In the genomic region with DNA sequence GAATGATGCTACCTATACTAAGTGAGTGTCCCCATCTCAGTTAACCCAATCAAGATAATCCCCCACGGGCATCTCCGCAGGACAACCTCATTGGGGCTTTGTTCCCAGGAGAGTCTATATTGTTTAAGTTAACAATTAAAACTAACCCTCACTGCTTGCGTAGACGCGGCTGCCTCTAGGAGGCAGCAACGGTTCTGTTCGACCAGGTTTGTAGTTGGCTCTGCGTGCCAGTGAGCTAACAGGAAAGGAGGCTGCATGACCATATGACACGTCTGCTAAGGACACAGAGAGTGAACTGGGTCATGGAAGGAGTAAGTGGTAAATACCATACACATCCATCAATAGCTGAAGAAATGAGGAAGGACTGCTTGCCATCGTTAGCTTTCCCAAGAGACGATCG, we compare ENCODE assay signal across 20 mouse cellular contexts.
DNase-seq lines count a peak whose midpoint lies in the region; ATAC-seq and TF ChIP-seq lines count a peak whose summit lies in the region.
"Had no signal": no experiment of that assay in that cellular context is flagged by ENCODE, and none has a peak within 500 bp of the region (broad histone marks: within the 10 kb centered on the region; RNA-seq: fewer than 3 reads in every experiment).

No protein-coding gene starts in this region.

- H3K4me2 ChIP-seq in forebrain, embryonic 11.5 days (ENCODE audit: low read depth, low read length, severe bottlenecking), result no peak overlapping the region
- H3K4me2 ChIP-seq in forebrain, embryonic 12.5 days, result no peak overlapping the region
- no peak overlapping the region for H3K4me2 ChIP-seq in kidney, postnatal 0 days (ENCODE audit: low read length)
- H3K4me2 ChIP-seq: hindbrain, embryonic 15.5 days; liver, embryonic 15.5 days; midbrain, embryonic 15.5 days; stomach, embryonic 15.5 days had no signal

- no peak for ATAC-seq in forebrain, embryonic 11.5 days (replicated peaks; ENCODE audit: low FRiP score)
- no peak for ATAC-seq in forebrain, embryonic 12.5 days (ENCODE audit: low FRiP score)
- no peak for ATAC-seq in kidney, postnatal 0 days (replicated peaks; ENCODE audit: low FRiP score, low read depth)
- ATAC-seq: midbrain, embryonic 15.5 days had no signal

- no peaks in the 10 kb centered on the region for H3K27me3 ChIP-seq in forebrain, embryonic 11.5 days (ENCODE audit: control insufficient read depth, insufficient read depth, low read length)
- H3K27me3 ChIP-seq in forebrain, embryonic 12.5 days, result 0 out of 2 replicates have a peak, but pooled peaks cover 3% of the 10 kb centered on the region
- no peaks in the 10 kb centered on the region for H3K27me3 ChIP-seq in kidney, postnatal 0 days (ENCODE audit: insufficient read depth, low read length)
- H3K27me3 ChIP-seq: hindbrain, embryonic 15.5 days; liver, embryonic 15.5 days; midbrain, embryonic 15.5 days; stomach, embryonic 15.5 days had no signal

- H3K4me1 ChIP-seq in forebrain, embryonic 11.5 days (replicated peaks; ENCODE audit: control insufficient read depth, insufficient read depth, low read length), result 0 out of 2 replicates have a peak, but pooled peaks cover under 1% of the 10 kb centered on the region
- no peaks in the 10 kb centered on the region for H3K4me1 ChIP-seq in forebrain, embryonic 12.5 days
- H3K4me1 ChIP-seq in kidney, postnatal 0 days (replicated peaks; ENCODE audit: insufficient read depth, low read length), result peaks cover 4% of the 10 kb centered on the region; the same call in 1 of the 2 replicates
- H3K4me1 ChIP-seq: hindbrain, embryonic 15.5 days; liver, embryonic 15.5 days; midbrain, embryonic 15.5 days had no signal

- H3K36me3 ChIP-seq in forebrain, embryonic 11.5 days (ENCODE audit: control insufficient read depth, insufficient read depth, low read length), result no peaks in the 10 kb centered on the region
- H3K36me3 ChIP-seq in forebrain, embryonic 12.5 days (replicated peaks), result no peaks in the 10 kb centered on the region
- H3K36me3 ChIP-seq in kidney, postnatal 0 days (ENCODE audit: insufficient read depth, low read length), result no peaks in the 10 kb centered on the region
- H3K36me3 ChIP-seq: forebrain, embryonic 10.5 days; hindbrain, embryonic 15.5 days; liver, embryonic 15.5 days; midbrain, embryonic 15.5 days; stomach, embryonic 15.5 days had no signal

- peak; percentile 48 for DNase-seq in forebrain, embryonic 11.5 days (ENCODE audit: low spot score)
- DNase-seq in kidney, postnatal 0 days (ENCODE audit: low spot score), result no peak
- no peak for DNase-seq in kidney, adult 9 months
- DNase-seq in 416B (ENCODE audit: low read depth), result peak; percentile 24
- DNase-seq in ZHBTc4 (ENCODE audit: low read depth, low spot score), result peak; percentile 60
- DNase-seq in left cerebral cortex, postnatal 14 days (ENCODE audit: low spot score in 2 of 2), result no peak
- DNase-seq in testis, postnatal 10 days (ENCODE audit: low spot score), result no peak
- DNase-seq: B cell, adult 2 months; cerebellum, adult 11-12 months; heart, postnatal 14 days; kidney, postnatal 10 days; layer of hippocampus, adult 9-11 months; right cerebral cortex, adult 18-20 months; thymus, postnatal 25 days had no signal

- H3K27ac ChIP-seq in forebrain, embryonic 11.5 days (ENCODE audit: low read depth, low read length), result no peak overlapping the region
- no peak overlapping the region for H3K27ac ChIP-seq in forebrain, embryonic 12.5 days
- no peak overlapping the region for H3K27ac ChIP-seq in kidney, postnatal 0 days
- H3K27ac ChIP-seq: forebrain, embryonic 10.5 days; hindbrain, embryonic 15.5 days; liver, embryonic 15.5 days; midbrain, embryonic 15.5 days; stomach, embryonic 15.5 days had no signal

- WGBS in forebrain, embryonic 11.5 days, result 29% methylated on average over 12 of the region's 12 CpGs
- WGBS in forebrain, embryonic 12.5 days, result 32% methylated on average over 12 of the region's 12 CpGs
- 58% methylated on average over 12 of the region's 12 CpGs for WGBS in kidney, postnatal 0 days

- no peaks in the 10 kb centered on the region for H3K9me3 ChIP-seq in forebrain, embryonic 11.5 days (ENCODE audit: control insufficient read depth, low read length)
- H3K9me3 ChIP-seq in forebrain, embryonic 12.5 days, result no peaks in the 10 kb centered on the region
- no peaks in the 10 kb centered on the region for H3K9me3 ChIP-seq in kidney, postnatal 0 days (replicated peaks; ENCODE audit: low read length)
- H3K9me3 ChIP-seq: forebrain, embryonic 10.5 days; hindbrain, embryonic 15.5 days; liver, embryonic 15.5 days; midbrain, embryonic 15.5 days; stomach, embryonic 15.5 days had no signal

- no peak overlapping the region for H3K4me3 ChIP-seq in forebrain, embryonic 11.5 days (ENCODE audit: low read depth, low read length)
- no peak overlapping the region for H3K4me3 ChIP-seq in forebrain, embryonic 12.5 days (replicated peaks)
- H3K4me3 ChIP-seq in kidney, postnatal 0 days (replicated peaks; ENCODE audit: low read depth, low read length), result no peak overlapping the region
- H3K4me3 ChIP-seq: forebrain, embryonic 10.5 days; hindbrain, embryonic 15.5 days; liver, embryonic 15.5 days; midbrain, embryonic 15.5 days; stomach, embryonic 15.5 days had no signal

- no peak overlapping the region for H3K9ac ChIP-seq in forebrain, embryonic 11.5 days (ENCODE audit: low read length)
- H3K9ac ChIP-seq in forebrain, embryonic 12.5 days, result no peak overlapping the region
- H3K9ac ChIP-seq in kidney, postnatal 0 days (ENCODE audit: low read depth, low read length), result no peak overlapping the region
- H3K9ac ChIP-seq: hindbrain, embryonic 15.5 days; liver, embryonic 15.5 days; midbrain, embryonic 15.5 days; stomach, embryonic 15.5 days had no signal

- intact Hi-C loops in left cerebral cortex, postnatal 14 days (cut with DNase I), result no loop called here

- peak; percentile 35; the same call in 1 of the 2 replicates for TF ChIP-seq CTCF in kidney, postnatal 0 days (IDR thresholded peaks at IDR 0.05; ENCODE audit: low read depth)

Comparison
In these comparisons a context has a peak if more than half of its experiments do, and no peak if none do; other contexts are left out.
1. DNase-seq: peak in forebrain, embryonic 11.5 days (single experiment), 416B (single experiment) and ZHBTc4 (single experiment); none in kidney, postnatal 0 days (single experiment), kidney, adult 9 months (single experiment), left cerebral cortex, postnatal 14 days (0 of 2) and testis, postnatal 10 days (single experiment).